Mouse (Mus musculus): ENCODE measurements around the gene Serpina3c. TPM values are rescaled to one million over a fixed set of nuclear protein-coding genes. Genes with fewer than 3 reads are reported as not detected.

Gene Serpina3c
- total RNA-seq (2012; rRNA removed) (not detected in 2 replicates), total RNA-seq (2014; rRNA removed) (not detected in 2 replicates), polyA plus RNA-seq (2012; ENCODE audit: insufficient read length, low read depth) (not detected in 2 replicates)

DNA sequence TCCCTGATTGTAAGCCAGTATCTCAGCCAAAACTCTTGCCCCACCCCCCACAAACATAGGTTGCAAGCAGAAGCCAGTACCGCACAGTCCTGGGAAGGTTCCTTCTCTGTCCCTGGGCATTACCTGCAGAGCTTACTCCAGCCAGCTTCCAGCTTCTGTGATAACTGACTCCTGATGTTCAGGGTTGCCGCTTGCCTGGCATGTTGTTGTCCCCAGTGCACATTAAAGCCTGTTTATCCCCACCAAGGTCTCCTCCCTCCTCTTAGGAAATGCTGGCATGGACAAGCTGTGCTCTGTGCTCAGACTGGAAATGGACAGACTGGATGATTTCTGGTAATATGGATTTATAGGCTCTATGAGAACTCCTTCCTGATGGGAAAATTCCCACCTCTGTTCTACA, at the start of gene Serpina3c:
Gene Serpina3c (minus strand): TSS at position 215 of the 400 bp plus-strand sequence.
- no peak within 1 kb of the TSS for H3K4me3 ChIP-seq (replicated peaks in 1 of 3; ENCODE audit: low read depth in 2 of 3, low read length in 2 of 3, poor library complexity in 1 of 3)
- peaks cover 38% of the 10 kb centered on the region for H3K27me3 ChIP-seq (replicated peaks)
- H3K9ac ChIP-seq (ENCODE audit: insufficient read depth, low read depth): no peak within 1 kb of the TSS
- H3K4me2 ChIP-seq (ENCODE audit: insufficient read depth, low read depth, poor library complexity, severe bottlenecking): no peak within 1 kb of the TSS
- H3K4me1 ChIP-seq (ENCODE audit: control insufficient read depth in 1 of 2, insufficient read depth in 2 of 2): no peaks in the 10 kb centered on the region
- in situ Hi-C loops (cut with MboI; ENCODE audit: low pct_ligation_motif_present, low pct_unique_long_range_greater_than_20kb, low sequenced_read_pairs) (no loop called here), dilution Hi-C loops (cut with MboI; ENCODE audit: extremely low pct_ligation_motif_present, extremely low pct_unique_long_range_greater_than_20kb, low sequenced_read_pairs) (no loop called here)
- no peak within 1 kb of the TSS for H3K27ac ChIP-seq (ENCODE audit: insufficient read depth, low read depth)
- no peaks in the 10 kb centered on the region for H3K36me3 ChIP-seq (replicated peaks in 1 of 2; ENCODE audit: control insufficient read depth in 1 of 2, insufficient read depth in 1 of 2, low read length in 1 of 2)
- no peaks in the 10 kb centered on the region for H3K9me3 ChIP-seq (replicated peaks; ENCODE audit: low read length)
- TF ChIP-seq EP300 (IDR thresholded peaks at IDR 0.05; ENCODE audit: low read length) (no peak), RAD21 (IDR thresholded peaks at IDR 0.05; ENCODE audit: low read depth, low read length) (no peak), JUN (IDR thresholded peaks at IDR 0.05; ENCODE audit: insufficient read depth, low read depth, low read length) (no peak), MAX (IDR thresholded peaks at IDR 0.05; ENCODE audit: low read length) (no peak), CTCF (conservative IDR thresholded peaks at IDR 0.05 in 1 of 2, IDR thresholded peaks at IDR 0.05 in 1 of 2; ENCODE audit: low read depth in 2 of 2, low read length in 2 of 2) (no peak), NRF1 (IDR thresholded peaks at IDR 0.05; ENCODE audit: low read depth, low read length) (no peak), UBTF (IDR thresholded peaks at IDR 0.05; ENCODE audit: low read depth, low read length) (no peak), MAFK (IDR thresholded peaks at IDR 0.05; ENCODE audit: insufficient replicate concordance, low read length) (no peak), POLR2AphosphoS2 (IDR thresholded peaks at IDR 0.05; ENCODE audit: low read depth, low read length) (no peak), JUND (conservative IDR thresholded peaks at IDR 0.05; ENCODE audit: low read depth, low read length) (no peak), MYC (IDR thresholded peaks at IDR 0.05; ENCODE audit: low read depth, low read length) (no peak), CHD1 (IDR thresholded peaks at IDR 0.05; ENCODE audit: low read depth, low read length) (no peak), TCF12 (IDR thresholded peaks at IDR 0.05; ENCODE audit: low read depth, low read length) (no peak), IRF4 (IDR thresholded peaks at IDR 0.05; ENCODE audit: low read depth, low read length) (no peak), POLR2A (IDR thresholded peaks at IDR 0.05; ENCODE audit: low read depth, low read length) (no peak), ELF1 (IDR thresholded peaks at IDR 0.05; ENCODE audit: low read depth, low read length) (no peak), MEF2A (IDR thresholded peaks at IDR 0.05; ENCODE audit: borderline replicate concordance, low read depth, low read length) (no peak)
- H3K79me2 ChIP-seq (replicated peaks; ENCODE audit: control insufficient read depth, extremely low read depth, insufficient read depth, poor library complexity, severe bottlenecking): no peaks in the 10 kb centered on the region
- DNase-seq (ENCODE audit: extremely low read depth): no peak

DNA sequence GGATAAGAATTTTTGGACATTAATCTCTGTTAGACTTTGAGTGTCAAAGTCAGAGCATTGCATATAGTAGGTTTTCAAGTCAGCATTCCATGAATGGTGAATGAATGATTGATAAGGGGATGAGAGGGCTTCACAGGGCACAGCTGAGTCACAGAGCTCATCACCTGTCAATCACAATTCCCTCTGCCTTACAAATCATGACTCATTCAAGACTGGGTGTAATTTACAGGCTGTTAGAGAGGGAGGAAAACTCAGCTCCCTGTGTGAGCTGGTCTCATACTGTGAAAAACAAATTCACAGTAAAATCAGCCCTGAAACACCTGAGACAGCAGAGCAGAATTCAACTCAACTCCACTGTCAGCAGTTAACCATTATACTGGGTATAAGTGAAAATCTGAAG, 37.2 kb upstream of the Serpina3c start:
- H3K79me2 ChIP-seq (replicated peaks; ENCODE audit: control insufficient read depth, extremely low read depth, insufficient read depth, poor library complexity, severe bottlenecking): no peaks in the 10 kb centered on the region
- no peak overlapping the region for H3K9ac ChIP-seq (ENCODE audit: insufficient read depth, low read depth)
- no peak for DNase-seq (ENCODE audit: extremely low read depth)
- no peak overlapping the region for H3K4me2 ChIP-seq (ENCODE audit: insufficient read depth, low read depth, poor library complexity, severe bottlenecking)
- H3K27me3 ChIP-seq (replicated peaks): no peaks in the 10 kb centered on the region
- no peak overlapping the region for H3K4me3 ChIP-seq (replicated peaks in 1 of 3; ENCODE audit: low read depth in 2 of 3, low read length in 2 of 3, poor library complexity in 1 of 3)
- H3K27ac ChIP-seq (ENCODE audit: insufficient read depth, low read depth): no peak overlapping the region
- H3K9me3 ChIP-seq (replicated peaks; ENCODE audit: low read length): no peaks in the 10 kb centered on the region
- no peaks in the 10 kb centered on the region for H3K36me3 ChIP-seq (replicated peaks in 1 of 2; ENCODE audit: control insufficient read depth in 1 of 2, insufficient read depth in 1 of 2, low read length in 1 of 2)
- dilution Hi-C loops (cut with MboI; ENCODE audit: extremely low pct_ligation_motif_present, extremely low pct_unique_long_range_greater_than_20kb, low sequenced_read_pairs): no loop called here
- TF ChIP-seq MAFK (IDR thresholded peaks at IDR 0.05; ENCODE audit: insufficient replicate concordance, low read length) (no peak), USF2 (conservative IDR thresholded peaks at IDR 0.05; ENCODE audit: low read depth, low read length) (no peak), KAT2A (IDR thresholded peaks at IDR 0.05; ENCODE audit: insufficient replicate concordance, low read length) (no peak), NRF1 (IDR thresholded peaks at IDR 0.05; ENCODE audit: low read depth, low read length) (no peak), POLR2AphosphoS2 (IDR thresholded peaks at IDR 0.05; ENCODE audit: low read depth, low read length) (no peak), PAX5 (IDR thresholded peaks at IDR 0.05; ENCODE audit: low read length) (no peak), ELF1 (IDR thresholded peaks at IDR 0.05; ENCODE audit: low read depth, low read length) (no peak), ZKSCAN1 (IDR thresholded peaks at IDR 0.05; ENCODE audit: borderline replicate concordance, low read depth, low read length) (no peak), UBTF (IDR thresholded peaks at IDR 0.05; ENCODE audit: low read depth, low read length) (no peak), NELFE (IDR thresholded peaks at IDR 0.05; ENCODE audit: low read depth, low read length) (no peak), JUND (conservative IDR thresholded peaks at IDR 0.05; ENCODE audit: low read depth, low read length) (no peak), CTCF (conservative IDR thresholded peaks at IDR 0.05 in 1 of 2, IDR thresholded peaks at IDR 0.05 in 1 of 2; ENCODE audit: low read depth in 2 of 2, low read length in 2 of 2) (no peak), JUN (IDR thresholded peaks at IDR 0.05; ENCODE audit: insufficient read depth, low read depth, low read length) (no peak), HCFC1 (IDR thresholded peaks at IDR 0.05; ENCODE audit: low read depth, low read length) (no peak), BHLHE40 (IDR thresholded peaks at IDR 0.05; ENCODE audit: low read depth, low read length) (no peak), RCOR1 (conservative IDR thresholded peaks at IDR 0.05; ENCODE audit: low read depth, low read length) (no peak), RAD21 (IDR thresholded peaks at IDR 0.05; ENCODE audit: low read depth, low read length) (no peak)
- in situ Hi-C loops (cut with MboI; ENCODE audit: low pct_ligation_motif_present, low pct_unique_long_range_greater_than_20kb, low sequenced_read_pairs): no loop called here
- H3K4me1 ChIP-seq (ENCODE audit: control insufficient read depth in 1 of 2, insufficient read depth in 2 of 2): peaks cover 8 to 16% of the 10 kb centered on the region in 2 experiments

Measured in CH12.LX (cell line).